Mouse (Mus musculus) lung, embryonic 16.5 days (tissue): ENCODE results near the gene Polr2l. TPM values are rescaled to one million over a fixed set of nuclear protein-coding genes. Genes with fewer than 3 reads are reported as not detected.

Experiments used
- ATAC-seq: fragments of 200-750 bp; cut with Nextera tagmentation; 2 replicates; pipeline ENCODE4 v1.8.0; 2017; ENCODE audit warnings: low read depth, mild to moderate bottlenecking, moderate library complexity
- H3K27ac ChIP-seq: fragments of 300-500 bp; sonication (generic); 2 replicates; pipeline ENCODE4 v1.5.1; 2014; ENCODE audit warnings: mild to moderate bottlenecking, control low read depth, low read length
- H3K27me3 ChIP-seq: fragments of 300-500 bp; sonication (generic); 2 replicates; pipeline ENCODE4 v1.6.1; 2014; ENCODE audit warnings: low read depth, low read length, mixed read lengths; ENCODE audit not compliant: control insufficient read depth, insufficient read depth
- H3K36me3 ChIP-seq: fragments of 300-500 bp; sonication (generic); 2 replicates; pipeline ENCODE4 v1.6.1; 2014; ENCODE audit warnings: low read length; ENCODE audit not compliant: control insufficient read depth, insufficient read depth
- H3K4me1 ChIP-seq: fragments of 300-500 bp; sonication (generic); replicated peaks from 2 replicates; pipeline ENCODE4 v1.6.1; 2014; ENCODE audit warnings: low read length, mixed read lengths; ENCODE audit not compliant: control insufficient read depth, insufficient read depth
- H3K4me2 ChIP-seq: fragments of 300-500 bp; sonication (generic); 2 replicates; pipeline ENCODE4 v1.6.1; 2014; ENCODE audit warnings: low read depth, low read length, control low read depth
- H3K4me3 ChIP-seq: fragments of 300-500 bp; sonication (generic); 2 replicates; pipeline ENCODE4 v1.5.1; 2014; ENCODE audit warnings: mild to moderate bottlenecking, low read length, control low read depth
- H3K9ac ChIP-seq: fragments of 300-500 bp; sonication (generic); 2 replicates; pipeline ENCODE4 v1.6.1; 2014; ENCODE audit warnings: low read length, control low read depth
- H3K9me3 ChIP-seq: fragments of 300-500 bp; sonication (generic); 2 replicates; pipeline ENCODE4 v1.6.1; 2016; ENCODE audit warnings: low read length; ENCODE audit not compliant: control insufficient read depth
- WGBS: fragments of 180-500 bp; shearing (Covaris S2); extraction: QIAGEN DNeasy Blood & Tissue Kit; methylation state at CpG from one replicate; pipeline ENCODE4 v1.1.7; 2014; 5-methylcytosine and 5-hydroxymethylcytosine counted together
- polyA plus RNA-seq: library from polyadenylated mRNA; unstranded; fragments of >200 nt; fragmentation: Nextera tagmentation; extraction: Ambion mirVana; gene quantifications from 2 replicates; pipeline ENCODE4 v1.2.1, GENCODE M21; 2015

Gene Polr2l
- polyA plus RNA-seq, 1 experiment from 2014 or later: 61.3 TPM

DNA sequence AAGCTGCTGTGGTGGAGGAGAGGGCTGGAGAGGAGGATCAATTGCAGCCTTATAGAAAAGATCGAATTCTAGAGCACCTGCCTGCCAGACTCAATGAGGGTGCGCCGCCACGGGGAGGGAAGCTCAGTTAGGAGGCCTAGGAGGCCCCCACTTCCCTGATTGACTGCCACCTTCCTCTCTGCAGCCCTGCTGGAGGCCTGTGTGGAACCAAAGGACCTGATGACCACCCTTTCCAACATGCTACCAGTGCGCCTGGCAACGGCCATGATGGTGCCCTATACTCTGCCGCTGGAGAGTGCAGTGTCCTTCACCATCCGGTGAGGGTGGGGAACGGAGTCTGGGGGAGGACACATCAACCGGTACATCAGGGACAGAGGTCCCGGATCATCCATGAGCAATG is 16.3 kb downstream of the Polr2l start:
- Histone ChIP-seq H3K9ac (no peak overlapping the region), H3K4me2 (no peak overlapping the region), H3K27me3 (peaks cover 23% of the 10 kb centered on the region), H3K36me3 (0 out of 2 replicates have a peak, but pooled peaks cover 6% of the 10 kb centered on the region), H3K9me3 (no peaks in the 10 kb centered on the region), H3K4me1 (peaks cover 41% of the 10 kb centered on the region), H3K4me3 (no peak overlapping the region), H3K27ac (no peak overlapping the region)
- no peak for ATAC-seq
- WGBS: 91% methylated on average over 11 of the region's 11 CpGs

DNA sequence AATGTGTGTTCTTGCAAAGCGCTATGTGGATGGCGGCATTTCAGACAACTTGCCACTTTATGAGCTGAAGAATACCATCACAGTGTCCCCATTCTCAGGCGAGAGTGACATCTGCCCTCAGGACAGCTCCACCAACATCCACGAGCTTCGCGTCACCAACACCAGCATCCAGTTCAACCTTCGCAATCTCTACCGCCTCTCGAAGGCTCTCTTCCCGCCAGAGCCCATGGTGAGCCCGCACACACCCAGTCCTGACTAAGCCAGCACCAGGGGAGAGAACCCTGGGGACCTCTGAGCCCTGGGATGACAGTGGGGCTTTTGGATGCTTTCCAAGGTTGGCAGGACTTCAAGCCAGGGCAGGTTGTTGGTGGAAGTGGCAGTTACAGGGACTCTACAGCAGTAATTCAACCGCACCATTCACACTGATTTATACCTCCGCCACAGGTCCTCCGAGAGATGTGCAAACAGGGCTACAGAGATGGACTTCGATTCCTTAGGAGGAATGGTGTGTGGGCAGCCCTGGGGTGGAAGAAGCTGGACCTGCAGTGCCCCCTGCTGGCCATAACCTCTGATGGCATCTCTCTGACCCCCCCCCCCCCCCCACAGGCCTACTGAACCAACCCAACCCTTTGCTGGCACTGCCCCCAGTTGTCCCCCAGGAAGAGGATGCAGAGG is 16.8 kb downstream of the Polr2l start:
- no peak for ATAC-seq
- Histone ChIP-seq H3K36me3 (0 out of 2 replicates have a peak, but pooled peaks cover 6% of the 10 kb centered on the region), H3K4me1 (peaks cover 44% of the 10 kb centered on the region), H3K4me2 (no peak overlapping the region), H3K9me3 (no peaks in the 10 kb centered on the region), H3K4me3 (no peak overlapping the region), H3K27me3 (peaks cover 17% of the 10 kb centered on the region), H3K27ac (no peak overlapping the region), H3K9ac (no peak overlapping the region)
- WGBS: 75% methylated on average over 15 of the region's 15 CpGs

DNA sequence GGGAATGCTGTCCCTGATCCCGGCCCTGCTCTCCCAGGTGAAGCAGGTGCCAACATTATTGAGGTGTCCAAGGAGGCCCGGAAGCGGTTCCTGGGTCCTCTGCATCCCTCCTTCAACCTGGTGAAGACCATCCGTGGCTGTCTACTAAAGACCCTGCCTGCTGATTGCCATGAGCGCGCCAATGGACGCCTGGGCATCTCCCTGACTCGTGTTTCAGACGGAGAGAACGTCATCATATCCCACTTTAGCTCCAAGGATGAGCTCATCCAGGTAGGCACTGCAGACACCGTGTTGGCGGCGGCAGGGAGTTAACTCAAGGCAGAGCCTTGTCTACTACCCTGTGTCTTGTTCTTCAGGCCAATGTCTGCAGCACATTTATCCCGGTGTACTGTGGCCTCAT is 17.7 kb downstream of the Polr2l start:
- Histone ChIP-seq H3K27me3 (peaks cover 14% of the 10 kb centered on the region), H3K4me2 (no peak overlapping the region), H3K9ac (no peak overlapping the region), H3K36me3 (0 out of 2 replicates have a peak, but pooled peaks cover 6% of the 10 kb centered on the region), H3K27ac (no peak overlapping the region), H3K4me1 (peaks cover 41% of the 10 kb centered on the region), H3K4me3 (no peak overlapping the region), H3K9me3 (no peaks in the 10 kb centered on the region)
- 94% methylated on average over 14 of the region's 14 CpGs for WGBS
- ATAC-seq: no peak

GRCm38 (mm10) chr7:141456739-141457138 is 18.2 kb downstream of the Polr2l start:
- ATAC-seq: no peak
- Histone ChIP-seq H3K36me3 (peaks cover 10% of the 10 kb centered on the region; the same call in 1 of the 2 replicates), H3K9ac (no peak overlapping the region), H3K4me2 (no peak overlapping the region), H3K27ac (no peak overlapping the region), H3K27me3 (peaks cover 9% of the 10 kb centered on the region), H3K4me3 (no peak overlapping the region), H3K9me3 (no peaks in the 10 kb centered on the region), H3K4me1 (peaks cover 36% of the 10 kb centered on the region)
- 81% methylated on average over 6 of the region's 6 CpGs for WGBS

- WGBS: 1% methylated on average over 23 of the region's 23 CpGs
- Histone ChIP-seq H3K36me3 (peaks cover 18% of the 10 kb centered on the region; the same call in 1 of the 2 replicates), H3K4me1 (peaks cover 27% of the 10 kb centered on the region), H3K27ac (peak overlapping the region; percentile 86), H3K4me3 (peak overlapping the region; percentile 73), H3K9me3 (no peaks in the 10 kb centered on the region), H3K9ac (peak overlapping the region; percentile 78), H3K27me3 (peaks cover 2% of the 10 kb centered on the region; the same call in 1 of the 2 replicates), H3K4me2 (peak overlapping the region; percentile 85)
- peak; percentile 49 for ATAC-seq
Measured at GRCm38 (mm10) chr7:141455610-141456314, 19.2 kb downstream of the Polr2l start.

DNA sequence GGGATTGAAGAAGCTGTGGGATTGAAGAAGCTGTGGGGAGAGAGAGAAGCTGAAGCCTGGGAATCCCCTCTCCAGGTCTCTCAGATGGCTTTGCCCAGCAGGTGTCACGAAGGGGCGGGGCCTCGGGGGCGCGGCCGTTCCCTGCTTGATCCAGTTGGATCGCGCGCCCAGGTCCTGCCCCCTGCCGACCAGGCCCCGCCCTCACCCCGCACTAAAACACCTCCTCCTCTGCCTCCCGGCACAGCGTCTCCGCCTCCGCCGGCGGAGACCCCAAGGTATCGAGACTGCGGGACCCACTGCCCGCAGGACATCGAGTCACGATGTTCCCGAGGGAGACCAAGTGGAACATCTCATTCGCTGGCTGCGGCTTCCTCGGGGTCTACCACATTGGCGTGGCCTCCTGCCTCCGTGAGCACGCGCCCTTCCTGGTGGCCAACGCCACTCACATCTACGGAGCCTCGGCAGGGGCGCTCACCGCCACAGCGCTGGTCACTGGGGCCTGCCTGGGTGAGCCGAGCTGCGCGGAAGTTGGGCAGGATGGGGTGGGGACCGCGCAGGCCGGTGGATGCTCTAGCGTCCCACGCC is 19.9 kb downstream of the Polr2l start, which contains the start of gene Pnpla2:
Pnpla2 (plus strand) TSS at position 232 of the 585 bp plus-strand sequence.
- peak within 1 kb of the TSS; percentile 85 for H3K4me2 ChIP-seq
- H3K4me3 ChIP-seq: peak within 1 kb of the TSS; percentile 73
- no peaks in the 10 kb centered on the region for H3K27me3 ChIP-seq
- peak within 1 kb of the TSS; percentile 86 for H3K27ac ChIP-seq
- WGBS: 0% methylated on average over 45 of the region's 45 CpGs
- H3K9ac ChIP-seq: peak within 1 kb of the TSS; percentile 78
- peaks cover 20% of the 10 kb centered on the region for H3K4me1 ChIP-seq
- no peaks in the 10 kb centered on the region for H3K9me3 ChIP-seq
- H3K36me3 ChIP-seq: peaks cover 24% of the 10 kb centered on the region
- ATAC-seq: peak; percentile 88

DNA sequence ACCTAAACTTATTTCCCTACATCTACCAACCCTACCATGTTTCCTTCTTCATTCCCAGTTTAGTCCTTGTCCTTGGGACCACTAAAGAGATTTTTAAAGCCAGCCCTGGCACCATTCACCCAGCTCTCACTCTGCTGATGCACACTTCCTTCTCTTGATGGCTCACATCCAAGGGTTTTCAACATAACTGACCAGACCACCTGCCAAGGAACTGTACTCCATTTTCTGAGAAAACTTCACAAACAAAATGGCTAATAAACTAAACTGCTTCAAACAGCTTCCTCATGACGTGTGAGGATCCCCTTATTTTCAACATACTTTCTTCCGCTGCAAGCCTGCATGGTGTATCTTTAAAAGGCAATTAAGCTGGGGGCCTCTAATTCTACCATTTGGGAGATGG is 21.3 kb downstream of the Polr2l start:
- Histone ChIP-seq H3K36me3 (peaks cover 22% of the 10 kb centered on the region), H3K4me1 (peaks cover 24% of the 10 kb centered on the region), H3K27ac (no peak overlapping the region), H3K4me2 (no peak overlapping the region), H3K9ac (no peak overlapping the region), H3K4me3 (no peak overlapping the region), H3K27me3 (no peaks in the 10 kb centered on the region), H3K9me3 (no peaks in the 10 kb centered on the region)
- no peak for ATAC-seq
- 52% methylated on average over 2 of the region's 2 CpGs for WGBS

DNA sequence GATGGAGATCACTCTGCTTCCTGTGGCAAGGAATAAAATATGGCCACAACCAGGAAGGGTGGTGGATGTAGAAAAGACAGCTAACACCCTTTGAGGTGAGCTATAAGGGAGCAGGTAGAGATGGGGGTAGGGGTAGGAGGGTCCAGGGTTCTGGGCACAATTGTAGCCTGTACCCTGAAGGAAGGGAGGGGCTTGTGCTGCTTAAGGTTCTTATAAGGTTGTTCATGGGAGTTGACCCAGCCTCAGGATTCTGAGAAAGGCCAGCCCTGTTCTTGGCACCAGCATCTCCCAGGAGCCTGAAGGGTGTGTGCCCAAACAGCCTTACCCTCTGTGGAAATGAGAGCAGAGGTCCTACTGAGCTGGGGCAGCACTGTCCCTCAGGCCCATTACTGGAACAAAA is 23.0 kb downstream of the Polr2l start:
- ATAC-seq: no peak
- H3K4me1 ChIP-seq: peaks cover 30% of the 10 kb centered on the region
- no peak overlapping the region for H3K9ac ChIP-seq

More for the DNA sequence above, 23.0 kb downstream of the Polr2l start:
- Histone ChIP-seq H3K4me2 (no peak overlapping the region), H3K27ac (no peak overlapping the region), H3K4me3 (no peak overlapping the region), H3K36me3 (peaks cover 22% of the 10 kb centered on the region), H3K9me3 (no peaks in the 10 kb centered on the region), H3K27me3 (no peaks in the 10 kb centered on the region)
